Mouse (Mus musculus): ENCODE results near the gene Ss18l2. TPM values are rescaled to one million over a fixed set of nuclear protein-coding genes. Genes with fewer than 3 reads are reported as not detected.

Gene Ss18l2
- polyA plus RNA-seq (2015; fragmentation: Nextera tagmentation; extraction: Ambion mirVana) = 146 TPM in 2 replicates

GRCm38 (mm10) chr9:121709898-121710583 is at the start of gene Ss18l2:
Ss18l2 (plus strand) TSS chr9:121710329.
- ATAC-seq = peak; percentile 96

GRCm38 (mm10) chr9:121663467-121663866 is 46.7 kb upstream of the Ss18l2 start:
- Histone ChIP-seq H3K4me2 (replicated peaks) (no peak overlapping the region), H3K9ac (replicated peaks) (no peak overlapping the region), H3K27me3 (peaks cover 8% of the 10 kb centered on the region), H3K9me3 (no peaks in the 10 kb centered on the region), H3K4me1 (replicated peaks) (peaks cover 18% of the 10 kb centered on the region), H3K36me3 (no peaks in the 10 kb centered on the region), H3K4me3 (replicated peaks) (no peak overlapping the region), H3K27ac (no peak overlapping the region)
- no peak for ATAC-seq
- 87% methylated on average over 6 of the region's 6 CpGs for WGBS

More at GRCm38 (mm10) chr9:121709898-121710583, at the start of gene Ss18l2:
- WGBS = 5% methylated on average over 37 of the region's 37 CpGs
- peak within 1 kb of the TSS; percentile 88 for H3K4me2 ChIP-seq (replicated peaks)
- H3K9me3 ChIP-seq = no peaks in the 10 kb centered on the region
- H3K4me1 ChIP-seq (replicated peaks) = peaks cover 27% of the 10 kb centered on the region
- peak within 1 kb of the TSS; percentile 95 for H3K4me3 ChIP-seq (replicated peaks)
- peak within 1 kb of the TSS; percentile 89 for H3K9ac ChIP-seq (replicated peaks)
- H3K27me3 ChIP-seq = no peaks in the 10 kb centered on the region; the same call in 1 of the 2 replicates
- H3K27ac ChIP-seq = peak within 1 kb of the TSS; percentile 93
- peaks cover 13% of the 10 kb centered on the region; the same call in 1 of the 2 replicates for H3K36me3 ChIP-seq

- no peak for ATAC-seq
- H3K27me3 ChIP-seq = peaks cover 15% of the 10 kb centered on the region
- no peaks in the 10 kb centered on the region for H3K36me3 ChIP-seq
- no peak overlapping the region for H3K4me2 ChIP-seq (replicated peaks)
- no peak overlapping the region for H3K27ac ChIP-seq
- no peak overlapping the region for H3K4me3 ChIP-seq (replicated peaks)
- H3K9me3 ChIP-seq = no peaks in the 10 kb centered on the region
- no peak overlapping the region for H3K9ac ChIP-seq (replicated peaks)
- 84% methylated on average over 5 of the region's 5 CpGs for WGBS
- H3K4me1 ChIP-seq (replicated peaks) = peaks cover 19% of the 10 kb centered on the region
Observed at GRCm38 (mm10) chr9:121664104-121664503, 46.0 kb upstream of the Ss18l2 start.

GRCm38 (mm10) chr9:121666957-121667630 is 43.0 kb upstream of the Ss18l2 start:
- Histone ChIP-seq H3K27ac (peak overlapping the region; percentile 47; the same call in 1 of the 2 replicates), H3K4me3 (replicated peaks) (no peak overlapping the region), H3K27me3 (peaks cover 30% of the 10 kb centered on the region), H3K4me2 (replicated peaks) (no peak overlapping the region), H3K36me3 (no peaks in the 10 kb centered on the region), H3K9me3 (no peaks in the 10 kb centered on the region), H3K9ac (replicated peaks) (peak overlapping the region; percentile 6; the same call in 1 of the 2 replicates), H3K4me1 (replicated peaks) (peaks cover 38% of the 10 kb centered on the region)
- 67% methylated on average over 16 of the region's 16 CpGs for WGBS
- ATAC-seq = peak; percentile 28; the same call in 1 of the 2 replicates

- ATAC-seq = no peak
- H3K27me3 ChIP-seq = peaks cover 30% of the 10 kb centered on the region
- peaks cover 38% of the 10 kb centered on the region for H3K4me1 ChIP-seq (replicated peaks)
- no peak overlapping the region for H3K4me2 ChIP-seq (replicated peaks)
- H3K4me3 ChIP-seq (replicated peaks) = no peak overlapping the region
- no peaks in the 10 kb centered on the region for H3K9me3 ChIP-seq
- H3K36me3 ChIP-seq = no peaks in the 10 kb centered on the region
- WGBS = 62% methylated on average over 11 of the region's 11 CpGs
- no peak overlapping the region for H3K27ac ChIP-seq
- no peak overlapping the region for H3K9ac ChIP-seq (replicated peaks)
Observed at GRCm38 (mm10) chr9:121667822-121668221, 42.3 kb upstream of the Ss18l2 start.

- no peaks in the 10 kb centered on the region for H3K9me3 ChIP-seq
- peak overlapping the region; percentile 36 for H3K4me3 ChIP-seq (replicated peaks)
- H3K27me3 ChIP-seq = peaks cover 30% of the 10 kb centered on the region
- WGBS = under 1% methylated on average over 28 of the region's 28 CpGs
- H3K4me1 ChIP-seq (replicated peaks) = peaks cover 38% of the 10 kb centered on the region
- H3K27ac ChIP-seq = no peak overlapping the region
- peak; percentile 77 for ATAC-seq
- no peaks in the 10 kb centered on the region for H3K36me3 ChIP-seq
- H3K9ac ChIP-seq (replicated peaks) = peak overlapping the region; percentile 53
- peak overlapping the region; percentile 63 for H3K4me2 ChIP-seq (replicated peaks)
Observed at GRCm38 (mm10) chr9:121669348-121669791, 40.8 kb upstream of the Ss18l2 start.

- peaks cover 30% of the 10 kb centered on the region for H3K27me3 ChIP-seq
- WGBS = 21% methylated on average over 7 of the region's 7 CpGs
- no peak; the same call in 1 of the 2 replicates for ATAC-seq
Observed at GRCm38 (mm10) chr9:121671300-121671699, 38.8 kb upstream of the Ss18l2 start.

GRCm38 (mm10) chr9:121672311-121672710 is 37.8 kb upstream of the Ss18l2 start:
- no peak overlapping the region for H3K4me3 ChIP-seq (replicated peaks)
- no peak overlapping the region for H3K27ac ChIP-seq
- H3K36me3 ChIP-seq = no peaks in the 10 kb centered on the region
- no peaks in the 10 kb centered on the region for H3K9me3 ChIP-seq
- no peak overlapping the region for H3K4me2 ChIP-seq (replicated peaks)
- no peak overlapping the region for H3K9ac ChIP-seq (replicated peaks)
- no peak for ATAC-seq
- peaks cover 28% of the 10 kb centered on the region for H3K4me1 ChIP-seq (replicated peaks)
- peaks cover 30% of the 10 kb centered on the region for H3K27me3 ChIP-seq
- 83% methylated on average over 5 of the region's 5 CpGs for WGBS

More at GRCm38 (mm10) chr9:121671300-121671699, 38.8 kb upstream of the Ss18l2 start:
- H3K36me3 ChIP-seq = no peaks in the 10 kb centered on the region
- H3K27ac ChIP-seq = no peak overlapping the region
- no peak overlapping the region for H3K9ac ChIP-seq (replicated peaks)
- no peaks in the 10 kb centered on the region for H3K9me3 ChIP-seq
- no peak overlapping the region for H3K4me2 ChIP-seq (replicated peaks)
- peaks cover 38% of the 10 kb centered on the region for H3K4me1 ChIP-seq (replicated peaks)
- H3K4me3 ChIP-seq (replicated peaks) = no peak overlapping the region

GRCm38 (mm10) chr9:121673716-121674115 is 36.4 kb upstream of the Ss18l2 start:
- Histone ChIP-seq H3K4me3 (replicated peaks) (no peak overlapping the region), H3K36me3 (no peaks in the 10 kb centered on the region), H3K9ac (replicated peaks) (no peak overlapping the region), H3K27ac (no peak overlapping the region), H3K27me3 (peaks cover 19% of the 10 kb centered on the region), H3K4me2 (replicated peaks) (no peak overlapping the region), H3K9me3 (no peaks in the 10 kb centered on the region), H3K4me1 (replicated peaks) (peaks cover 19% of the 10 kb centered on the region)
- no peak for ATAC-seq
- WGBS = 87% methylated on average over 5 of the region's 5 CpGs

GRCm38 (mm10) chr9:121675011-121675410 is 35.1 kb upstream of the Ss18l2 start:
- no peak overlapping the region for H3K9ac ChIP-seq (replicated peaks)
- peaks cover 11% of the 10 kb centered on the region for H3K4me1 ChIP-seq (replicated peaks)
- H3K36me3 ChIP-seq = no peaks in the 10 kb centered on the region
- no peaks in the 10 kb centered on the region for H3K9me3 ChIP-seq
- 90% methylated on average over 9 of the region's 9 CpGs for WGBS
- H3K4me3 ChIP-seq (replicated peaks) = no peak overlapping the region
- no peak overlapping the region for H3K4me2 ChIP-seq (replicated peaks)
- no peak overlapping the region for H3K27ac ChIP-seq
- ATAC-seq = no peak
- H3K27me3 ChIP-seq = peaks cover 9% of the 10 kb centered on the region

GRCm38 (mm10) chr9:121675556-121675955 is 34.6 kb upstream of the Ss18l2 start:
- no peaks in the 10 kb centered on the region for H3K9me3 ChIP-seq
- ATAC-seq = no peak
- no peak overlapping the region for H3K4me2 ChIP-seq (replicated peaks)
- no peak overlapping the region for H3K4me3 ChIP-seq (replicated peaks)
- H3K9ac ChIP-seq (replicated peaks) = no peak overlapping the region
- H3K27ac ChIP-seq = no peak overlapping the region
- peaks cover 10% of the 10 kb centered on the region; the same call in 1 of the 2 replicates for H3K4me1 ChIP-seq (replicated peaks)
- H3K27me3 ChIP-seq = peaks cover 4% of the 10 kb centered on the region; the same call in 1 of the 2 replicates
- H3K36me3 ChIP-seq = no peaks in the 10 kb centered on the region
- WGBS = 92% methylated on average over 2 of the region's 2 CpGs

- ATAC-seq = no peak
- Histone ChIP-seq H3K36me3 (peaks cover 10% of the 10 kb centered on the region), H3K9ac (replicated peaks) (no peak overlapping the region), H3K27ac (no peak overlapping the region), H3K4me3 (replicated peaks) (no peak overlapping the region), H3K4me2 (replicated peaks) (no peak overlapping the region), H3K4me1 (replicated peaks) (0 out of 2 replicates have a peak, but pooled peaks cover 5% of the 10 kb centered on the region), H3K9me3 (no peaks in the 10 kb centered on the region), H3K27me3 (no peaks in the 10 kb centered on the region)
- WGBS = 80% methylated on average over 4 of the region's 4 CpGs
Observed at GRCm38 (mm10) chr9:121677069-121677468, 33.1 kb upstream of the Ss18l2 start.
